Mouse (Mus musculus) T-helper 17 cell (primary cell): Measurements from ENCODE around the gene Ston1.

Experiments used
- in situ Hi-C, 2 experiments: fragments of 300-600 bp; cut with MboI, MseI; formaldehyde crosslinking; loops; 1 replicate in 1 of 2; 2 replicates in 1 of 2; pipeline ENCODE4 v1.15.1; 2025; ENCODE audit warnings: high pct_unique_total_duplicates in 2 of 2

The Ston1 gene

DNA sequence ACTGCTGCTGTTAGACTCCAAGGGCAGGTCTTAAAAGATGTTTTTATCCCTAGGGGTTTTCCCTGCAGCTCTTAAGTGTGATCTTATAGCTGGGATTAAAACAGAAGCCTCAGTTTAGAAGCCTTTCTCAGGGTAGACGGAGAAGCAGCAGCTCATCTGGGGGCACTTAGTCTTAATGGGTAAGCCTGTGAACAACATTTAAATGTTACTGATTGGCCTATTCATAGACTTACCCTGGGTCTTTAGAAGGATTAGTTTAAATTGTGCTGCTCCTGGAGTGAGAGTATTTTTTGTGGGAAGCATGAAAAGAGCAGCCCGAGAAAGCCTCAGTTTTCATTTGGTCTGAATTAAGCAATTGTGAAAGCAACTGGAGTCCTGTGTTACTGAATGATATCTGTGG is 72.4 kb downstream of the Ston1 start:
- in situ Hi-C loops, result no loop called here

DNA sequence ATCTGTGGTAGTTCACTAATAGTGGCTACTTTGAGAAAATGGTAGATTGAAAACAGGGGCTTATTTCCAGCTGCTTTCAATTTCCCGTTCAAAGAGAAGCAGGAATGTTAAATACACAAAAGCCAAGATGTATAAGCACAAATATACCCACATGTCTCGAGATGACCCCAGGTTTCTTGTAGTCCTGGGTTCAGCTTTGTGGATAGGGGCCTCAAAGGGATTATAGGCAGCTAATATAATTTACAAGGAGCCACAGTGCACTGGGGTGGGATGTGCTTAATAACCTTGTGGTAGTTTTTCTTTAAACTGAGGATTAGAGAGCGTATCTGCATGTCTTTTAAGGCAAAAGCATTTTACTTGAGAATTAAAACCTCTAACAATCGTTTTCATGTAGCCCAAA is 73.3 kb downstream of the Ston1 start:
- in situ Hi-C loops, result no loop called here

DNA sequence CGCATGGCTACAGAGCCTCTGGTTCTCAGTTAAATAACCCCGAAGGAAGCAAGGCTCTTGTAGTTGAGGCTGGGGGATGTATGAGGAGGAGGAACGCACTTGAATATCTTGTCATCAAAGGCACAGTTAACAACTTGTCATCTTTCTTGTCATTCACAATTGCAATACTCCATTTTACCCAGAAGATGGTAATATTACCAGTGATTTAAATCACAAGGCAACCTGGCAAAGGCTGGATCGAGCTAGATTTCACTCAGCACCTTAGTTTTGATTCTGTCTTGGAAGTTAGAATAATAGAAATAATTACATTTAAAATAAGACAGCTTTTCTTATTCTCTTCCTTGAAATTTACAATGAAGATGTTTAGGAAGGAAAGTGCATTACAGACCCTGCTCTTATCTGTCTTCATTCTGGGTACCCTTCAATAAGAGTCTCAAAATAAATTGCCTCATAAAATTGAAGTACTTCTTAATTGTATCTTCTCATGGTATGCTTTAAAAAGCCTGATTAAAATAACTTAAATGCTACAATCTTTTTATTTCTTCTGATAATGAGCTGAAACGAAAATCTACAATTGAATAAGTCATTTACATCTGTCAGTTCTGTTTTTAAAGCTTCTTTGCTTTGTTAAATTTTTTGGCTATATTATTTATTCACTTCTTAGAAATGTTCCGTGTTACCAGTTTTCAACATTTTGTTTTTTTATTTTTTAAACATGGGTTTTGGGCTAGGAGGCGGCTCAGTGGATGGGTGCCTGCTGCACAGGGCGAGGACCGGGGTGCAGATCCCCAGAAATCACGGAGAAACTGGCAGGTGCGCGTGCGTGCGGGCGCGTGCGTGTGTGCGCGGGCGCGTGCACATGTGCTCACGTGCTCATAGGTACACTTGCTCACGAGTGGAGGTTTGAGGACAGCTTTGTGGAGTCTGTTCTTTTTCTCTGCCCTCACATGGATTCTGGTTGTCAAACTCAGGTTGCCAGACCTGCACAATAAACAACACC is 78.1 kb downstream of the Ston1 start:
- in situ Hi-C loops, result no loop called here

DNA sequence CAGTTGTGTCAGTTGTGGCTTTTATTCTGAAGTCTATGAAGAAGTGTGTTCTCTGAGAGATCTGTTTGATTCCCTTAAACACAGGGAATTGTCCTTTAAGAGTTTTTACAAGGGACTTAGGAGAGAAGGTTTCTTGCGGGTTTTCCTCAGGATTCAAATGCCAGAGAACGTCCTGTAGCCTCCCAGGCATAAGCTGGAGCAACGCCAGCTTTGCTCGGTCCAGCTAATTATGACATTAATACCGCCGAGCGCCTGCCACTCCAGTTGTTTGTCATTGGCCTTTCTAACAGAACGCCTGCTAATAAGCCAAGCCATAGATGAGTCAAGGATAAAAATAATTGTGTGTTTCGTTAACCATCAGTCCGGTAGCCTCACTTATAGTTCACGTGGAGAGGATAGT is 90.7 kb downstream of the Ston1 start:
- in situ Hi-C loops, result no loop called here

DNA sequence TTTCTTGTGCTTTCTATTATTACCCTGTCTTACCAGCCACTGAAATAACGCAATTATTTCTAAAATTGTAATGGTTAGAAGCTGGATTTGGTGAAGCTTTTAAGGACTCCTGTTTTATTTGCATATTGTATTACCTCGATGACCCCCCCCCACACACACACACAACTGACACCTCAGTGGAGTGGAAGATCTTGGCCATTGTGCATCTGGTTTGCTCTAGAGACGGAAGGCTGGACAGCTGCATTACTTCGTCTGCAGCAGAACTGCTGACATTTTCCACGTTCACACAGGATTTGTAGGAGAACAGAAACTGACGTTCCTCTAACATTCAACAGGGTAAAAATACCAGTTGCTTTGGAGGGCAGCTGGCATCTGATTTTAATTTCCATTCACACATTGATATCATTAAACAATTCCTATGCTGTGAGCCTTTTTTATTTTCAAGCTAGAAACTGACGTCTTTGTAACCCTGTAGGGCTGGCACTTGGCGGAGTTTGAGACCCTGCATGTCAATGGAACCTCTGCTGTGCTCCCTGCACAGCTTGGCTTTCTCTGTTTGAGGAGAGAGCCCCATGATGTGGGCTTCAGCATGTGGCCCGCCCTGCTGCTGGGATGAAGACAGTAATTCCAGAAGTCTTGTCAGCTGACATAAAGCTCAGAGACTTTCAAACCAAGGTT is 99.3 kb downstream of the Ston1 start:
- in situ Hi-C loops, result no loop called here

DNA sequence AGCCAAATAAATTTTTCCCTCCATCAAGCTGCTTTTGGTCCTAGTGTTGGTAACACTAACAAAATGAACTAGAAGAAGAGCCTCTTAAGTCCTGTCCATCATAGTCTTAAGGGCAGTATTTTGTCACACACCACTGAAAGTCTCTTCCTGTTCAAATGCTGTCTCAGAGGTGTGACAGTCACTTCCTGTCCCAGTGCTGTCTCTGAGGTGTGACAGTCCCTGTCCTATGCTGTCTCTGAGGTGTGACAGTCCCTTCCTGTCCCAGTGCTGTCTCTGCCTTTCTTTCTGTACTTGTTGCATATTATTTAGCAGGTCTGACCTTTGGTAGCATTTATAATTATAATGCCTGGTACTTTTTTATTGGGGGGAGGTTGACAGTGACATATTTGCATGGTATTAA is 103.4 kb downstream of the Ston1 start:
- in situ Hi-C loops, result no loop called here

DNA sequence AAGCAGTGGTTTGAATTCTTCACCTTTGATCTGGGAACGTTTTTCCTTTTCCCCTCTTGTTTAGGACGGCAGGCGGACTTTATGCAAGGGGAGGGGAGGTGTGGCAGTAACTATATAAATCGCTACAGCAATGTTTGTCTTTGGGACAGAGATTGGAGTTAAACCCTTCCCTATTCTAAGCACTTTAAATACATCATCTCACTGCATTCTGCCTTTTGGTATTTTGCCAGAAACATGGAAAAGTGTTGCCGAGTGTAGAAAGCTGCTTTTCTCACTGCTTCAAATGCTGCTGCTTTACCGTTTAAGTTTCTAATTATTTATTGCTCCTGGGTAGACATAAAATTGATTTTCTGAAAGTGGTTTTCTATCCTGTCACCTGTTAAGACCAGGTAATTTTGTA is 104.9 kb downstream of the Ston1 start:
- in situ Hi-C loops, result no loop called here

DNA sequence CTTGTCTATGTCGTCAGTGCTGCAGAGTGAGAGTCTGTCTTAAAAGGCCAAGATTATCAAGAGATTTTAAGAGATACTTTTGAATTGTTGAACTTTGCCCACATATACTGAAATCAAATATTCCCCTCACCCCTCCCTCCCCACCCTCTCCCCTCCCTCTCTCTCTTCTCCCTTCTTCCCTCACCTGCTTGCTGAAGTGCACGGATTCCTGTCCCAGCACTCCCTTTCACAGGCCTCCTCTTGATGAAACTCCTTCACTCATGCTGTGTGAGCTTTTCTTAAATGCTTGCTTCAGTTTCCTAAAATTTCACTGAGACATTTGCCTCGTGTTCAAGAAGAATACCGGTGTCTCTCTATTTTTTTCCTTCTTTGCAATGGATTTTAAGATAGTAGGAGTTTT is 105.6 kb downstream of the Ston1 start:
- in situ Hi-C loops, result no loop called here

DNA sequence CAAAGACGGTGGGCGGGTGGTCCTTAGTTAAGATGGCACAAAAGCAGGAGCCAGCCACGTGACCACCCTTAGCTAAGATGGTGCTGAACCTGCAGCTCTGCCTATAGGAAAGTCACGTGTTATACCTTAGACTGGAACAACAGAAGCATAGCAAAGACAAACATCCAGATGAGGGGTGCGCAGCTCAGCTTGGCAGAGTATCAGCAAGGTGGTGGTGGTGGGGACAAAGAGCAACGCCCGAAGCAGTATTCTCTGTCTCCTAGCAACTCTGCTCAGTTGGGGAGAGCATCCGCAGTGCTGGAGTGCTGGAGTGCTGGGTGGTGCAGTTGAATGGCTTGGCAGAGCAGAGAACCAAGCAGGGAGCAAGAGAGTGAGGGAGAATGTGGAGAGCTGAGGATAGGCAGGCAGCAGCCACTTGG is 108.8 kb downstream of the Ston1 start:
- in situ Hi-C loops, result no loop called here
